Mouse (Mus musculus) thymus, postnatal 10 days (tissue): ENCODE data around the gene Eya2.
"Not testable (repeated sequence)": the region's sequence is repeated elsewhere in the genome, so short reads cannot be mapped to it uniquely, and the experiment has no call there.

Experiments used
- DNase-seq, 2 experiments: peaks; one replicate each; pipeline ENCODE4 v3.0.0; 2021; ENCODE audit warnings: low spot score in 2 of 2

Eya2 gene

GRCm38 (mm10) chr2:165594907-165595675, at the start of gene Eya2:
Eya2 (plus strand) TSS chr2:165595032.
- DNase-seq: no peak

DNA sequence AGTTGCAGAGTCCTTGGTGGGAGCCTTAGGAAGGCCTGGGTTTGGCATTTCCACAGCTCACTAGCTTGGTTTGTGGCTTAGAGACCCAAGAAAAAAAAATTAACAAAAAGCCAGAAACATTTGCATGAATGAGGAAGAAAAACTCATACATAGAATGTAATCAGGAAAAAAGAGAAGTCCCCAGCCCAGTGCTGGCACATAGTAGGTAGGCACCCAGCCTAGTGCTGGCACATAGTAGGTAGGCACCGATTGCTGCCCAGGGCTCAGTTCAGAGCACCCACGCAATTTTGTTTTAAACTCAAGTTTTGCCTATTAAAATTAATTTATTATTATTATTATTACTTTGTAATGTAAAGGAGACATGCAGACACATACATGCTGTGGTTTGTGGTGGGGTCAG, 49.1 kb upstream of the Eya2 start:
- no peak for DNase-seq

DNA sequence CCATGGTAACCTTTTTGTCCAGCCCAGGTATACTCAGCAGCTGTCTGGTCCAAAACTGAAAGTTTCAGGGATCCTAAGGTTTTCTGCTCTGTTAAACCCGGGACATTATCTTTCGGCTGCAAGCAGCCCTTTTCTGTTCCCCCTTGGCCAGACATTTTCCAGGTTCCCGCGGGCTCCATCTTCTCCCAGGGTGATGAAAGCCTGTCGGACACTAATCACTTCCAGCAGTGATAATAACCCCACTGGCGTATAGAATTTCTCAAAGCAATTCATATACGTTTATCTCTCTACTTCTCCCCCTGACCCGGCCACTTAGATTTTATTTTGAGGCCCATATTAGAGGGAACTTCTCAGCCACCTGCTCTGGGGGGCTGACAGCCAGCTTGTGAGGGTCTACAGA, 48.5 kb upstream of the Eya2 start:
- DNase-seq: no peak

DNA sequence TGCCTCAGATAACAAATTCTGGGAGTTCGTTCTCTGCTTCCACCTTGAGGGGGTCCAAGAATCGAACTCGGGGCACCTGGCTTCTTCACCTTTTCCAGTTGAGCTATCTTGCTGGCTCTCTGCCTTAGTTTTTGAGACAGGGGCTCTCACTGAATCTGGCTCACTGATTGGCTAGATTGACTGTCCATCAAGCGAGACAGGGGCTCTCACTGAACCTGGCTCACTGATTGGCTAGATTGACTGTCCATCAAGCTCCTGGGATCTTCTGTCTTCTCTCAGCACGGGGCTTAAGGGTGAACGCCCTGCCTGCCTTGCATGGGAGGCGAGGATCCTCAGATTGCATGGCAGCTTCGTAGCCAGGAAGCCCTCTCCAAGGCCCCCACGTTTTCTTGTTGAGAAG, 47.4 kb upstream of the Eya2 start:
- DNase-seq: peak; percentile 20 to 23

DNA sequence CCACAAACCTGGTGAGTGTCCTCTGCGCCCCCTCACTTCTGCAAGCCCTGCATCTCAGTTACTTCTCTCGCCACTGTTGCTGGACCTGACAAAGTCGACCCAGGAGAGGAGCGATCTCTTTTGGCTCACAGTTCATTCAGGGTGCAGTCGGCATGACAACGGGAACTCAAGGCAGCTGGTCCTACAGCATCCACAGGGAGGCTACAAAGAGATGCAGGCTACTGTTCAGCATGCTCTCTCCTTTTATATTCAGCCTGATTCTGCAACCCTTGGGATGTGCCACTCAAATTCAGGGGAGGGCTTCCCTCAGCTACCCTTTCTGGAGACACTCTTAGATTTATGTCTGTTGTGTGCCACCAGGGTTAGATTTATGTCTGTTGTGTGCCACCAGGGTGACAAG, 46.2 kb upstream of the Eya2 start:
- no peak for DNase-seq

DNA sequence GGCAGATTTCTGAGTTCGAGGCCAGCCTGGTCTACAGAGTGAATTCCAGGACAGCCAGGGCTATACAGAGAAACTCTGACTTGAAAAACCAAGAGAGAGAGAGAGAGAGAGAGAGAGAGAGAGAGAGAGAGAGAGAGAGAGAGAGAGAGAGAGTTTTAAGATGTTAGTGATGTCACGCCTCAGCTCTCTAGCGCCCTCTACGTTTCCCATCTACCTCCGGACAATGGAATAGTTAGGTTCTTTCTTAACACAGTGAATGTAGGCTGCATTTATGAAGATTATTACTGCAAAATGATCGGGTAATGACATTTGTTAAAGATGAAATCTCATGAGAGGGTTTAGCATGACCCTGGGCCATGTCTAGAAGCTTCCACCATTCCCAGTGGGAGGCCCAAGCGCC, 44.4 kb upstream of the Eya2 start:
- DNase-seq: not testable (repeated sequence)

- no peak for DNase-seq
Observed at GRCm38 (mm10) chr2:165554066-165554465, 40.8 kb upstream of the Eya2 start.

- no peak for DNase-seq
Observed at GRCm38 (mm10) chr2:165557278-165557677, 37.6 kb upstream of the Eya2 start.

GRCm38 (mm10) chr2:165558916-165559315, 35.9 kb upstream of the Eya2 start:
- DNase-seq: no peak

DNA sequence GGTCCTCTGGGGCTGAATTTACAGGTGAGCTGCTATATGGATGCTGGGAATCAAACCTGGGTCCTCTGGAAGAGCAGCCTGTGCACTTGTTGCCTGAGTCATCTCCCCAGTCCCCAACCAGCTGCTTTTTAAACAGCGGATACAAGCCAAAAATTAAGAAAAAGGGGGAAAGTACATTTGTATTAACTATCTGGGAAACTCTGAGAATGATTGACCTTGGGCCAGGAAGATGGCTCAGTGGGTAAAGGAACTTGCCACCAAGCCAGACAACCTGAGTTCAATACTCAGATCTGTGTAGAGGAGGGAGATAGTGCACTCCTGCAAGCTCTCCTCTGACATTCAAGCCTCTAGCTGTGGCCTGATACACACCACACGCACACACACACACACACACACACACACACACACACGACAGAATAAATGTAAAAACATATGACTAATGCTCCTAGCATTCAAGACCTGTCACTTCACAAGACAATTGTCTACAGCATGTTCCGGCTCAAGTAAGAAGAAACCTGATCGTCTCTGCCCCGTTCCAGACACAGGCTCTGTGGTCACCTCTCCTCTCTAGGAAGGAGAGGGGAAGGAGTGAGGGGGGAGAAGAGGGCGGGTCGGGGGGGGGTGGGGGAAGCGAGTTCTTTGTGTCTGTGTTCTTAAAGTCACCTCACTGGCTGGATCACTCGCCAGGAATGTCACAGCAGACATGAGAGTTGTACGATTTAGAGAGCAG, 35.2 kb upstream of the Eya2 start:
- DNase-seq: no peak

GRCm38 (mm10) chr2:165561861-165562260, 33.0 kb upstream of the Eya2 start:
- DNase-seq: no peak

- peak; percentile 16 to 30 for DNase-seq
Observed at GRCm38 (mm10) chr2:165563298-165564058, 31.4 kb upstream of the Eya2 start.

- DNase-seq: no peak
Observed at GRCm38 (mm10) chr2:165564101-165564500, 30.7 kb upstream of the Eya2 start.

- DNase-seq: no peak
Observed at GRCm38 (mm10) chr2:165564620-165565019, 30.2 kb upstream of the Eya2 start.

- DNase-seq: no peak
Observed at GRCm38 (mm10) chr2:165566898-165567297, 27.9 kb upstream of the Eya2 start.

GRCm38 (mm10) chr2:165567820-165568219, 27.0 kb upstream of the Eya2 start:
- no peak for DNase-seq

DNA sequence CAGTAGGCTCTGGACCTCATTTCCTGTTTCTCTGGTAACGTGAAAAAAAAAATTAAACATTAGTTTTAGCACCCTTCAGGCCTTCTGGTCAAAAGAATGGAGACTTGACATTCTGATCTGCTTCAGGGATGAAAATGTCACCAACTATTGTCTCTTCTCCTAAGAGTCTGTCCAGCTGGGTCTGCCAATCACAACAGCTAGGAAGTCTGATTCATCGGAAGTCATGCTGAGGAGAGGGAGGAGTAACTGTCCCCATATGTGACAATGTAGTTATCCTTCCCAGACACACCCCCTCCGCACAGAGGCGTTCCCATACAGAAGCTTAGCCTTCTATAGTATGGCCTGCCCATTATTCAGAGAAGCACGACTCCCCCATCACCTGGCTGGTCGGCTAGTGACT, 25.9 kb upstream of the Eya2 start:
- no peak for DNase-seq

- DNase-seq: no peak
Observed at GRCm38 (mm10) chr2:165571216-165571778, 23.5 kb upstream of the Eya2 start.

- DNase-seq: no peak
Observed at GRCm38 (mm10) chr2:165583044-165583443, 11.8 kb upstream of the Eya2 start.

DNA sequence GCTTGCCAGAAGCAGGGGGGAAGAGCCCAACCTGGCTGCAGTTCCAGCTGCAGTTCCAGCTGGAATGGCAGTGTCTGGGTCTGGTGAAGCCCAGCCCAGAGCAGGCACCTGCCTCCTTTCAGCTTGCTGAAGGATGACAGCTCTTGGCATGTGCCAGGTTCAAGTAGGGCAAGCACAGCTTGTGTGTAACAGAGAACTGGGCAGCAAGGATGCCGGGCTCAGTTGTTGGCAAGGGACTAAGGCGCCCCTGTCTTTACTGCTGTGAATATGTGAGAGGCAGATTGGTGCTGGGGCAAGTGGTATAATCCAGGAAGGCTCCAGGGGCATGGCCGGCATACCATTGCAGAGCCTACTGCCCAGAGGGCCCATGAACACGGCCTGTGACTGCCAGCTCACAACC, 11.3 kb upstream of the Eya2 start:
- DNase-seq: no peak

GRCm38 (mm10) chr2:165584563-165584962, 10.3 kb upstream of the Eya2 start:
- DNase-seq: no peak

- DNase-seq: no peak
Observed at GRCm38 (mm10) chr2:165590742-165591141, 4.1 kb upstream of the Eya2 start.
